Mouse (Mus musculus) hindbrain, embryonic 15.5 days (tissue): ENCODE results near the gene Hoxd4. TPM values are rescaled to one million over a fixed set of nuclear protein-coding genes. Genes with fewer than 3 reads are reported as not detected.

Experiments
- ATAC-seq: fragments of 200-750 bp; cut with Nextera tagmentation; 2 replicates; pipeline ENCODE4 v1.8.0; 2017; ENCODE audit warnings: low read depth, moderate number of reproducible peaks, moderate TSS enrichment; ENCODE audit not compliant: low FRiP score
- H3K27ac ChIP-seq: fragments of 300-500 bp; sonication (generic); replicated peaks from 2 replicates; pipeline ENCODE4 v1.5.1; 2015; ENCODE audit warnings: mild to moderate bottlenecking, inconsistent platforms
- H3K27me3 ChIP-seq: fragments of 300-500 bp; sonication (generic); 2 replicates; pipeline ENCODE4 v1.6.1; 2015; ENCODE audit warnings: control low read depth, inconsistent platforms
- H3K36me3 ChIP-seq: fragments of 300-500 bp; sonication (generic); 2 replicates; pipeline ENCODE4 v1.6.1; 2015; ENCODE audit warnings: control low read depth, inconsistent platforms
- H3K4me1 ChIP-seq: fragments of 300-500 bp; sonication (generic); replicated peaks from 2 replicates; pipeline ENCODE4 v1.6.1; 2015; ENCODE audit warnings: control low read depth, inconsistent platforms
- H3K4me2 ChIP-seq: fragments of 300-500 bp; sonication (generic); 2 replicates; pipeline ENCODE4 v1.6.1; 2015; ENCODE audit warnings: moderate library complexity, mild to moderate bottlenecking, inconsistent platforms
- H3K4me3 ChIP-seq: fragments of 300-500 bp; sonication (generic); 2 replicates; pipeline ENCODE4 v1.5.1; 2015; ENCODE audit warnings: mild to moderate bottlenecking, inconsistent platforms
- H3K9ac ChIP-seq: fragments of 300-500 bp; sonication (generic); 2 replicates; pipeline ENCODE4 v1.6.1; 2015; ENCODE audit warnings: inconsistent platforms
- H3K9me3 ChIP-seq: fragments of 300-500 bp; sonication (generic); 2 replicates; pipeline ENCODE4 v1.6.1; 2016; ENCODE audit warnings: control low read depth, inconsistent platforms
- WGBS: fragments of 180-500 bp; shearing (Covaris S2); methylation state at CpG from one replicate; pipeline ENCODE4 v1.1.7; 2015; 5-methylcytosine and 5-hydroxymethylcytosine counted together
- polyA plus RNA-seq: library from polyadenylated mRNA; unstranded; fragments of >200 nt; fragmentation: Nextera tagmentation; extraction: Ambion mirVana; gene quantifications from 2 replicates; pipeline ENCODE4 v1.2.1, GENCODE M21; 2015

Hoxd4 gene
- polyA plus RNA-seq, 1 experiment from 2014 or later: 2.7 TPM

DNA sequence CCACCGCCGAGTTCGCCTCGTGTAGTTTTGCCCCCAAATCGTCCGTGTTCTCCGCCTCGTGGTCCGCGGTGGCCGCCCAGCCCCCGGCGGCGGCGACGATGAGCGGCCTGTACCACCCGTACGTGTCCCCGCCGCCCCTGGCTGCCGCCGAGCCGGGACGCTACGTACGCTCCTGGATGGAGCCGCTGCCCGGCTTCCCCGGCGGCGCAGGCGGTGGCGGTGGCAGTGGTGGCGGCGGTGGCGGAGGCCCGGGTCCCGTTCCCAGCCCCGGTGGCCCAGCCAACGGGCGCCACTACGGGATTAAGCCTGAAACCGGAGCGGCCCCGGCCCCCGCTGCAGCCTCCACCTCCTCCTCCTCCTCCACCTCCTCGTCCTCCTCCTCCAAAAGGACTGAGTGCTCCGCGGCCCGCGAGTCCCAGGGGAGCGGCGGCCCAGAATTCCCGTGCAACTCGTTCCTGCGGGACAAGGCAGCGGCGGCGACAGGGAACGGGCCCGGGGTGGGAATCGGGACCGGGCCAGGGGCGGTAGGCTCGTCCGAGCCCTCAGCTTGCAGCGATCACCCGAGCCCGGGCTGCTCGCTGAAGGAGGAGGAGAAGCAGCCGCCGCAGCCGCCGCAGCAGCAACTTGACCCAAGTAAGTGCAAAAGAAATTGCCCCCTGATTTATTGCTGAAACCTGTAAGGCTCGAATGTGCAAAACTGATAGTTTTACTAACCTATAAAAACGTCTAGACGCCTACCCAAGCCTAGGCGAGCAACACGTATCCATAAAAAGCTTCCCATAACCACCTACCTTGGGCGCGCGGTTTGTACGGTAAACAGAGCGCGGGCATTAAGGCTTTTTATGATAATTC, 13.3 kb upstream of the Hoxd4 start:
- peaks cover 82% of the 10 kb centered on the region for H3K27me3 ChIP-seq
- H3K9ac ChIP-seq: no peak overlapping the region
- under 1% methylated on average over 70 of the region's 86 CpGs for WGBS
- H3K36me3 ChIP-seq: no peaks in the 10 kb centered on the region
- H3K4me2 ChIP-seq: peak overlapping the region; percentile 51
- peaks cover 12% of the 10 kb centered on the region for H3K4me1 ChIP-seq
- H3K27ac ChIP-seq: no peak overlapping the region
- no peak for ATAC-seq
- peak overlapping the region; percentile 26 for H3K4me3 ChIP-seq
- H3K9me3 ChIP-seq: no peaks in the 10 kb centered on the region

DNA sequence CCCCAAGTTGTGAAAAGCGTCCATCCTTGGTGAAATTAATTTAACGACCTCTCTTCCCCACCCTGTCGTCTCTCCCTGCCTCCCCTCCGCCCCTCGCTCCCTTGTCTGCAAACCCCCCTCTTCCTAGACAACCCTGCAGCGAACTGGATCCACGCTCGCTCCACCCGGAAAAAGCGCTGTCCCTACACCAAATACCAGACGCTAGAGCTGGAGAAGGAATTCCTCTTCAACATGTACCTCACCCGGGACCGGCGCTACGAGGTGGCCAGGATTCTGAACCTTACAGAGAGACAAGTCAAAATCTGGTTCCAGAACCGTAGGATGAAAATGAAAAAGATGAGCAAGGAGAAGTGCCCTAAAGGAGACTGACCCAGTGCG, 12.7 kb upstream of the Hoxd4 start:
- H3K9ac ChIP-seq: no peak overlapping the region
- WGBS: 2% methylated on average over 17 of the region's 17 CpGs
- H3K36me3 ChIP-seq: no peaks in the 10 kb centered on the region
- no peak overlapping the region for H3K4me2 ChIP-seq
- H3K27me3 ChIP-seq: peaks cover 82% of the 10 kb centered on the region
- H3K4me1 ChIP-seq: peaks cover 12% of the 10 kb centered on the region
- H3K27ac ChIP-seq: no peak overlapping the region
- no peaks in the 10 kb centered on the region for H3K9me3 ChIP-seq
- ATAC-seq: no peak
- H3K4me3 ChIP-seq: no peak overlapping the region

DNA sequence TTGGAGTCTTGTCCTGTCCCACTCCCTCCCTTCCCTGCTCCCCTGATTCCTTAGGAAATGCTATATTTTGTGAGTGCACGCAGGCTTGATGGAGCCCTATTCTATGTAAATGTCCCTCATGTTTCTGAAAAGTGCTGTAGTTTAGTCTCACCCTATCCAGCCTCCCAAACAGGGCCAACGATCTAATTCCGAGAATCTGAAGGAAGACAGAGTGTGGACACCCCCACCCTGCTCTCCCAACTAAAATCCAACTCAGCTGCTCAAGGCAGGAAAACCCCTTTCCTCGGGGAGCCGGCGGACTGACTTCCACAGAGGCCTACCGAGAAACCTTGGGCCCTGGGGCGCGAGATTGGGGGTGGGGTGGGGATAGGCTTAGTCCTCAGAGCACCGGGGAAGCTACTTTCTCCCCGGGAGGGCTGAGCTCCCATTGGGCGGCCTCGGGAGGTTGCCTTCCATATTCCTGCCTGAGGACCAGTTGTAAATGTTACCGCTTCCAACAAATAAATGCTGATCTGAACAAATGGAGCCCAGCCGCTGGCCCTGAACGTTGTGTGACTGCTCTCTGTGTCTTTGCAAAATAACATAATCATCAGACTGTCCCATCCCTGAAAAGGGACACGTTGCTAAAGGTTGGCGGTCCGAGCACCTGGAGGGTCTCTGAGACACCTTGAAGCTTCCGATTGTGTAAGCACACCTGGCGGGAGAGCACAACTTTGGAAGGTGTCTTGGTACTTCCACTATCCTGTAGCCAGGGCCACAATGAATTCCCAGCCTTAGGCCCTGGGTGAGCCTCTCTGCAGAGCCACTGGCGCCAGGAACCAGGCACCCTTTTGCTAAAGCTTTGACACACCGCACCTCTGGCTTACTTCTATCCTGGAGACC, 11.8 kb upstream of the Hoxd4 start:
- H3K9ac ChIP-seq: no peak overlapping the region
- no peaks in the 10 kb centered on the region for H3K9me3 ChIP-seq
- WGBS: 3% methylated on average over 23 of the region's 23 CpGs
- peaks cover 14% of the 10 kb centered on the region for H3K4me1 ChIP-seq
- H3K4me3 ChIP-seq: no peak overlapping the region
- no peak overlapping the region for H3K27ac ChIP-seq
- H3K27me3 ChIP-seq: peaks cover 80% of the 10 kb centered on the region
- no peaks in the 10 kb centered on the region for H3K36me3 ChIP-seq
- no peak overlapping the region for H3K4me2 ChIP-seq
- ATAC-seq: no peak

DNA sequence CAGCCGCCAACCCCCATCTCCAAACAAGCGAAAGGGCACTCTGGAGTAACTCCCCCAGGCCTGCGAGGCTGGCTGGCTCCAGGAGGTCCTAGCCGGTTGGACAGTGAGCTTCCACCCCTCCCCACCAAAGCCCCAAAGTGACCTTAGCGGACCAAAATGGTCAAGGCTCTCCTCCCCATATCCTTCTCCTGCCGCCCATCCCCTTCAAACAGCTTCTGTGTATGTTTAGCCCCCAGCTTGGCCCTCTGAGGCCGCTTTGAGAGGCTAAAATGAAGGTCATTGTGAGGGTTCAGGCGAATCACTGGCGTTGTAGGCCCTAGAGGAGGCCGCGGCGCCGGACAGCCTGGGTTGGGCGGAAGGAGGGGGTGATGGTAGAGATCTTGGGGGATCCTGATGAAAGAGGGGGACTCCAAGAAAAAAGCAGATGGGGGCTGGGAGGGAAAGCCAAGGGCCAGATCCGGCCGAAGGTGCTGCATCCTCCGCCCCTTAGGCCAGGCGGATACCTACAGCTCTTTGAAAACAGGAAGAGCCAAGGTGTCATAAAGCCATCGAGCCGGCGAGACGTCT, 11.1 kb upstream of the Hoxd4 start:
- Histone ChIP-seq H3K4me1 (peaks cover 21% of the 10 kb centered on the region), H3K9ac (no peak overlapping the region), H3K36me3 (no peaks in the 10 kb centered on the region), H3K27ac (no peak overlapping the region), H3K9me3 (no peaks in the 10 kb centered on the region), H3K4me3 (no peak overlapping the region), H3K4me2 (no peak overlapping the region), H3K27me3 (peaks cover 78% of the 10 kb centered on the region)
- WGBS: 2% methylated on average over 22 of the region's 22 CpGs
- ATAC-seq: no peak

DNA sequence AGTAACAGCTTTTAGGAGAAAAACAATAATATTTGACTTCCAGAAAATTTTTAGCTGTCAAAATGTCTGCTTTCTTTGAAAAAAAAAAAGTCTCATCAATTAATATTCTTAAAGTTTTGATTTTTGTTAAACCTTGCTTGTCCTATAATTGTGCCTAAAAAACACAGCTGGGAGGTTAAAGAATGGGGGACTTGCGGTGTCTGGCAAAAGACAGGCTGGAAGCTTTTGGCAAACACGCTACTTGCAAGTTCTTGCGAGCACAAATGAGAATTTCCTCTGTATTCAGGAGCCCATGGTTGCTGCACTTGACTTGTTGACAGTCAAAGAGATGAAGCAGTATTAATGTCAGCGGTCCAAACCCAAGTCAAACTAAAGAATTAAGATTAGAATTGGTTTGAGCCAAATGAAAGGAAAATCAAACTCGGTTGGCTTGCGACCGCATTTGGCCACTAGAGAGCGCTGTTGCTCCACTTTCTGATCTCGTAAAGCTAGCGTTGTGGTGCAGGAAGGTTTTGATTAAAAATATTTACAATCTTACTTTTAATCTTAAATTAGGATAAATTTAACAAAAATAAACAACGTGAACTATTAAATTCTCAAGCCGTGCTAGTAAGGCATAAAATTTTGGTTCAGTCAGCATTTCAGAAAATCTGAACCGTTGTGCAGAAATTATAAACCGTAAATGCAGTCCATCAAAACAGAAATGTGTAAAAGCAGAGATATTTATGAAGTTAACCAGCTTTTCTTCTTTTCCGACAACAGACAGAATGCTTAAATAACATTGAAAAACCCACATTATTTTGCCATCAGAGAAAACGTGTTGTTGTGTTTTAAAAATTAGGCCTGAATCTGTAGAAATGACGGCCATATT, 9.5 kb upstream of the Hoxd4 start:
- Histone ChIP-seq H3K4me2 (no peak overlapping the region), H3K27ac (no peak overlapping the region), H3K4me3 (no peak overlapping the region), H3K4me1 (peaks cover 23% of the 10 kb centered on the region), H3K9me3 (no peaks in the 10 kb centered on the region), H3K36me3 (no peaks in the 10 kb centered on the region), H3K9ac (no peak overlapping the region), H3K27me3 (peaks cover 76% of the 10 kb centered on the region)
- no peak for ATAC-seq
- WGBS: 11% methylated on average over 17 of the region's 17 CpGs

DNA sequence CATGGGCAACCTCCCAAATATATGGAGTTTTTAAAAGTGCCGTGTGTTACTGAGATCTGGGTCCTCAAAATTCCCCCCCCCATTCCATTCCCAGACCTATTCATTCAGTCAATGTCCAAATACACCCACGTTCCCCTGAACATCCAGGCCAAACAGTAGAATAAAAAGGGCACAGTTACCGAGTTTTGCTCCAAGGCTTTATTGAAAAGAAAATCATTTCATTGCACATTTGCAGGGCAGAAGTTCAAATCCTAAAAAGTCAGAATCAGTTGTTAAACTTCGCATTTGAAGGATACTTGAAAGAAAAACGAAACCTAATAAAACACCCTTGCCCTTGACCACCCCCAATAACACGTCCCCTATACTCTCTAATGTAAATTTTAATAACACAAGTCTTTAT, 8.9 kb upstream of the Hoxd4 start:
- H3K9me3 ChIP-seq: no peaks in the 10 kb centered on the region
- H3K4me3 ChIP-seq: no peak overlapping the region
- no peak overlapping the region for H3K27ac ChIP-seq
- H3K4me1 ChIP-seq: peaks cover 19% of the 10 kb centered on the region
- H3K9ac ChIP-seq: no peak overlapping the region
- H3K27me3 ChIP-seq: peaks cover 77% of the 10 kb centered on the region
- H3K36me3 ChIP-seq: no peaks in the 10 kb centered on the region
- no peak for ATAC-seq
- H3K4me2 ChIP-seq: no peak overlapping the region
- 16% methylated on average over 6 of the region's 6 CpGs for WGBS

DNA sequence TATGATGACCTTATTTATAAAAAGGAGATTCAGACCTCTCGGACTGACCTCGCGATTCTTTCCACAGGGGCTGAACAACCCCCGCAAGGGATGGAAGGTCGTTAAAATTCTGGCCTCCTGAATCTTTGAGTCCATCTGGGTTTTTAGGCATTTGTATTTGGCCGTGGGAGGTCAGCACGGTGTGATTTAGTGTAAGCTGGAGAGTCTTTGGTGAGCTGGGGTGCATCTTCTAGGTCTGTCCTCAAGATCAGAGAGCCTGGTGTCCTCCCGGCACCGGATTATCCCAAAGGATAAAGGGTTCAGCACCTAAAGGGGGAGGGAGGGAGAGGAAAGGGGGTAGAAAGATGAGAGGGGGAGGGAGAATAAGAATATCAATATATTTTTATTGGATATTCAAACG, 8.4 kb upstream of the Hoxd4 start:
- H3K36me3 ChIP-seq: no peaks in the 10 kb centered on the region
- H3K9ac ChIP-seq: no peak overlapping the region
- peaks cover 14% of the 10 kb centered on the region for H3K4me1 ChIP-seq
- no peak for ATAC-seq
- H3K27me3 ChIP-seq: peaks cover 82% of the 10 kb centered on the region
- no peak overlapping the region for H3K27ac ChIP-seq
- WGBS: 4% methylated on average over 10 of the region's 10 CpGs
- no peaks in the 10 kb centered on the region for H3K9me3 ChIP-seq
- no peak overlapping the region for H3K4me3 ChIP-seq
- no peak overlapping the region for H3K4me2 ChIP-seq

DNA sequence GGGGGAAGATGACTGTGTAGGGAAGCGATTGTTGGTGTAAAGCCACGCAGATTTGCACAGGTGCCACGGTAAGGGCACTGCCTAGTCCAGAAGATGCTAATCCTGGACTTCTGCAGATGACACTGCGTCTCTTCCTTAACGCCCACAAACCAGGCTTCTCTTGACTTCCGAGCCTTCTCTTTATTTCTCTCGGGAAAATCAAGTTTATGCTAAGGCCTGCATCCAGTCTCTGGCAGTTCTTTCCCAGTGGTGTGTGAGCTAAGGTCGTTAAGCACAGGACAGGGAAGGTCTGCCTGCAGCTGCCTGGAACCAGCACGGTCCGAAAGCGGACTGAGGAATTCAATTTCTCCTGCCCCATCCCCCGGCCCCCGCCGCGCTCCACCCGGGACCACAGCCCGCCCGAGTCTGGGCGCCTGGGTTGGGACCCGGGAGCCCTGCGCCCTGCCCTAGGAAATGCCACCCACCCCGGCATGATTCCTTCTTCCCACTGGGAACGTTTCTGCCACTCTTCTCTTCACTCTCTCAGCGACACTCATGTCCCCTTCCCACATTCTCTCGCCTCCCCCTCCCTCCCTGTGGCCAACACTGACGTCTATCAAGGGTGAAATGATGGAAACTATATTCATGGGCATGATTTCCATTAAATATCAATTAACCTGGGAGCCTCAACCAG, 7.9 kb upstream of the Hoxd4 start:
- Histone ChIP-seq H3K9ac (no peak overlapping the region), H3K9me3 (no peaks in the 10 kb centered on the region), H3K4me3 (no peak overlapping the region), H3K4me1 (peaks cover 11% of the 10 kb centered on the region), H3K4me2 (no peak overlapping the region), H3K27me3 (peaks cover 85% of the 10 kb centered on the region), H3K27ac (no peak overlapping the region), H3K36me3 (no peaks in the 10 kb centered on the region)
- no peak for ATAC-seq
- 3% methylated on average over 26 of the region's 26 CpGs for WGBS

DNA sequence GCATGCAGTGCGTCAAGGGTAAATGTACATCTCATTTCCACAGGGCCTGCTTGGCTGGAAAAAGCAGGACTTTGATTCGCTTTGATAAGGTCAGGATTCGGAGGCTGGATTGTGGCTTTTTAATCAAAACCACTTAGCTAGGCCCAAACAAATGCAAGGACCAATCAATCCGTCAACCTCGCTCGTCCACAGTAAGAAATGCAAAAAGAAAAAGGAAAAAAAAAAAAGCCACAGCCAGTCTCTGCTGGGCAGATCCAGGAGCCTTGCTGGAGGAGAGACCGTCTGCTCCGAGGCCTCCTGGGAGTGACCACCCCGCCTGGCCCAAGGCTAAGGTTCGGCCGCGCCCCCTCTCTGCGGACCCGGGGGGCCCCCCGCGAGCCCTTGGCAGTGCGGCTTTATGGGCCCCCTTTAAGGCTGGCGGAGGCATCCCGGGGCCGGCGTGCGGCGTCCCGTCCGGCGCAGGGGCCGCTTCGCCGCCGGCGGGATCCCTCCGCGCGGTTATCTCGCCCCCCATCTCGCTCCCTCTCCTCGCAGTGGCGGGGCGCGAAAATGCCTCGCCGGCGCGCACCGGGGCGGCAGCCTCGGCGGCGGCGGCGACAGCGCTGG, 7.2 kb upstream of the Hoxd4 start, which contains the start of gene Hoxd8:
Gene Hoxd8 (plus strand): TSS at position 223 of the 606 bp plus-strand sequence.
- H3K4me1 ChIP-seq: peaks cover 11% of the 10 kb centered on the region
- H3K27me3 ChIP-seq: peaks cover 87% of the 10 kb centered on the region
- no peaks in the 10 kb centered on the region for H3K9me3 ChIP-seq
- WGBS: under 1% methylated on average over 48 of the region's 52 CpGs
- no peak for ATAC-seq
- H3K27ac ChIP-seq: 0 out of 2 replicates have a peak within 1 kb of the TSS, but pooled peaks have one; percentile 0
- no peak within 1 kb of the TSS for H3K9ac ChIP-seq
- no peaks in the 10 kb centered on the region for H3K36me3 ChIP-seq
- peak within 1 kb of the TSS; percentile 50 for H3K4me2 ChIP-seq
- H3K4me3 ChIP-seq: peak within 1 kb of the TSS; percentile 36

DNA sequence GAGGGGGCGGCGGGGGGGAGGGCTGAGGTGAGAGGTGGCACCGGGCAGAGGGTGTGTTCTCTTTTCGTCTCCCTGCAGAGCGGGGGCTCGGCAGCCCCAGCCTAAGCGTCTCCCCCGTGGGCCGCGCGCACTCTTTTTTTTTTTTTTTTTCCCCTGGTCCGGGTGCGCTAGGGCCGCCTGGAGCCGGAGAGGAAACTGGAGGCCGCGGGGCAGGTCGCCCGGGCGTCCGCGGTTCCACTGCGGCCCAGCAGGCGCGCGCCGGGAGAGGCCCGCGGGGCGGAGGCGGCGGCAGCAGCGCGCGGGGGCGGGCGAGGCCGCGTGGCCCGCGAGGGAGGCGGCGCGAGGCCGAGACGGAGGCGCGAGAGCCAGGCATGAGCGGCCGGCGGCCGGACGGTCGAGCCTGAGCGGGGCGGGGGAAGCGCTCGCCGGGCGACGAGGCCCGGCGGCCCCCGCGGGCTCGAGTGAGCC, 6.7 kb upstream of the Hoxd4 start:
- ATAC-seq: no peak
- Histone ChIP-seq H3K27ac (0 out of 2 replicates have a peak overlapping the region, but pooled peaks have one; percentile 0), H3K36me3 (no peaks in the 10 kb centered on the region), H3K4me3 (peak overlapping the region; percentile 36), H3K4me1 (peaks cover 11% of the 10 kb centered on the region), H3K9ac (no peak overlapping the region), H3K27me3 (peaks cover 87% of the 10 kb centered on the region), H3K4me2 (peak overlapping the region; percentile 50), H3K9me3 (no peaks in the 10 kb centered on the region)
- under 1% methylated on average over 53 of the region's 66 CpGs for WGBS
